Mouse (Mus musculus): ENCODE data around the gene Cyp20a1. TPM values are rescaled to one million over a fixed set of nuclear protein-coding genes. Genes with fewer than 3 reads are reported as not detected.

The Cyp20a1 gene
- polyA plus RNA-seq, 1 experiment from 2014 or later, result 30.9 TPM

- H3K27me3 ChIP-seq (ENCODE audit: control insufficient read depth, insufficient read depth, low read depth, low read length), result no peaks in the 10 kb centered on the region
- no peaks in the 10 kb centered on the region for H3K4me1 ChIP-seq (replicated peaks; ENCODE audit: control insufficient read depth, insufficient read depth, low read length)
- H3K9ac ChIP-seq (ENCODE audit: low read length), result no peak overlapping the region
- no peak overlapping the region for H3K4me3 ChIP-seq (ENCODE audit: low read length)
- no peak overlapping the region for H3K27ac ChIP-seq (ENCODE audit: low read length)
- 97% methylated on average over 1 of the region's 1 CpGs for WGBS
- no peak for ATAC-seq (ENCODE audit: low read depth)
- H3K4me2 ChIP-seq (ENCODE audit: low read depth, low read length), result no peak overlapping the region
- H3K9me3 ChIP-seq (ENCODE audit: control insufficient read depth, low read length), result no peaks in the 10 kb centered on the region
- no peaks in the 10 kb centered on the region for H3K36me3 ChIP-seq (ENCODE audit: control insufficient read depth, insufficient read depth, low read length)
These were observed 61.7 kb downstream of the Cyp20a1 start for GRCm38 (mm10) chr1:60404848-60405247.

DNA sequence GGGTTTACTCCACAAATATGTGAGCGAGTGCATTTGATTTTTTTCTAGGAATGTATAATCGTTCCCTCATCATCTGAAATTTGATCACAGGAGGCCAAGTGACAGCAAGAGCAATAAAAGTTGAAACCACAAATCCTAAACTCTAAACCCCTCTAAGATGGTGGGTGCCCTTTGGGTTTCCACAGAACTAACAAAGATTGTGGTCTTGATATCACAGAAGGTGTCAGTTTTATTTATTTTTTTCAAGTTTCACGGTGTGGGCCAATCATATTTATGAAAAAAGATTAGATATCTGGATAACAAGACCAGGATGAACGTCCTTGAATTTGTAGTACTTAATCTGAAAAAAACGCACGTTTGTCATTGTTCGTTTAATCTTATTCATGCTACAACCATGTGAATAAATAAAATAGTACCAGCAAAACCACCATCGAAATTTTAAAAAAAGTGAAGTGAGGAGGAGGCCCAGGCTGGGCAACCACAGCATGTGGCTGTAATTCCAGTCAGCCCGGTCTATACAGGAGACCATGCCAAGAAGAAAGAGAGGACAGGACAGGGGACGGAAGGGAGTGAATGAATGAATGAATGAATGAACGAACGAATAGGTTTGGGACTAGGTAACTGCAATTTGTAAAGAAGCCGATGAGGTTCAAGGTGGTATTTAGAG, 65.5 kb downstream of the Cyp20a1 start:
- peak overlapping the region; percentile 60 for H3K4me2 ChIP-seq (ENCODE audit: low read depth, low read length)
- H3K4me1 ChIP-seq (replicated peaks; ENCODE audit: control insufficient read depth, insufficient read depth, low read length), result peaks cover 8% of the 10 kb centered on the region
- no peaks in the 10 kb centered on the region for H3K36me3 ChIP-seq (ENCODE audit: control insufficient read depth, insufficient read depth, low read length)
- peak overlapping the region; percentile 91 for H3K27ac ChIP-seq (ENCODE audit: low read length)
- no peaks in the 10 kb centered on the region for H3K27me3 ChIP-seq (ENCODE audit: control insufficient read depth, insufficient read depth, low read depth, low read length)
- peak; percentile 19; the same call in 1 of the 2 replicates for ATAC-seq (ENCODE audit: low read depth)
- H3K9ac ChIP-seq (ENCODE audit: low read length), result peak overlapping the region; percentile 94
- H3K9me3 ChIP-seq (ENCODE audit: control insufficient read depth, low read length), result no peaks in the 10 kb centered on the region
- WGBS, result 13% methylated on average over 13 of the region's 13 CpGs
- H3K4me3 ChIP-seq (ENCODE audit: low read length), result peak overlapping the region; percentile 95

DNA sequence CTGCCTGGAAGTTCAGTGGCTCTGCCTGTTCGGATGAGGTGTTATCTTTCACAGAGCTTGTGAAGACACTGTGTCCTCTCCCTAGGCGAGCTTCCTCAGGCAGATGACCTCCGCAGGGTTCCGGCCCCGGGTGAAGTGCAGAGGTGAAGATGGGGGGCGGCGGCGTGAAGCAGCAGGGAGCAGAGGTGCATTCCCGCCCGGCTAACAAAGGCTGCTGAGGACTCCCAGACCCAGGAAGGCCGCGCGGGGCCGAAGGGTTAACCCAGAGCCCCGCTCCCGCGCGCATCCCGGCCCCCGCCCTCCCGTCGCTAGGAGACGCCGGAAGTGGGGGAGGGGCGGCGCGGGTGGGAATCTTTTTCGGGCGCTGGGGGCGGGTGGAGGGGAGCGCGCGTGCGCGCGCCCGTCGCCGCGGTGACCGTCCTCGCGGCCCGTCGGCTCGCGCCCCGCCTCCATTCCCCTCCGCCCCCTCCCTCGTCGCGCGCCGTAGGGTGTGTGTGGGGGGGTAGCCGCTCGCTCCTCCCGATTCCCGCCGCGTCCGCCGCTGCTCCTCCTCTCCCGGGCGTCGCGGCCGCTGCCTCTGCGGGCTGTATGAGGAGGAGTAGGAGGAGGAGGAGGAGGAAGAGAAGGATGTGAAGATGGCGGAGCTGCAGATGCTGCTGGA, 66.2 kb downstream of the Cyp20a1 start, which contains the start of gene Abi2:
Gene Abi2, plus strand, starts transcription at position 452 of the 661 bp plus-strand sequence.
- 0% methylated on average over 27 of the region's 69 CpGs for WGBS
- ATAC-seq (ENCODE audit: low read depth), result peak; percentile 95
- peak within 1 kb of the TSS; percentile 91 for H3K27ac ChIP-seq (ENCODE audit: low read length)
- no peaks in the 10 kb centered on the region for H3K36me3 ChIP-seq (ENCODE audit: control insufficient read depth, insufficient read depth, low read length)
- peaks cover 8% of the 10 kb centered on the region for H3K4me1 ChIP-seq (replicated peaks; ENCODE audit: control insufficient read depth, insufficient read depth, low read length)
- H3K9ac ChIP-seq (ENCODE audit: low read length), result peak within 1 kb of the TSS; percentile 94
- H3K27me3 ChIP-seq (ENCODE audit: control insufficient read depth, insufficient read depth, low read depth, low read length), result no peaks in the 10 kb centered on the region
- H3K9me3 ChIP-seq (ENCODE audit: control insufficient read depth, low read length), result no peaks in the 10 kb centered on the region
- peak within 1 kb of the TSS; percentile 95 for H3K4me3 ChIP-seq (ENCODE audit: low read length)
- H3K4me2 ChIP-seq (ENCODE audit: low read depth, low read length), result peak within 1 kb of the TSS; percentile 60

DNA sequence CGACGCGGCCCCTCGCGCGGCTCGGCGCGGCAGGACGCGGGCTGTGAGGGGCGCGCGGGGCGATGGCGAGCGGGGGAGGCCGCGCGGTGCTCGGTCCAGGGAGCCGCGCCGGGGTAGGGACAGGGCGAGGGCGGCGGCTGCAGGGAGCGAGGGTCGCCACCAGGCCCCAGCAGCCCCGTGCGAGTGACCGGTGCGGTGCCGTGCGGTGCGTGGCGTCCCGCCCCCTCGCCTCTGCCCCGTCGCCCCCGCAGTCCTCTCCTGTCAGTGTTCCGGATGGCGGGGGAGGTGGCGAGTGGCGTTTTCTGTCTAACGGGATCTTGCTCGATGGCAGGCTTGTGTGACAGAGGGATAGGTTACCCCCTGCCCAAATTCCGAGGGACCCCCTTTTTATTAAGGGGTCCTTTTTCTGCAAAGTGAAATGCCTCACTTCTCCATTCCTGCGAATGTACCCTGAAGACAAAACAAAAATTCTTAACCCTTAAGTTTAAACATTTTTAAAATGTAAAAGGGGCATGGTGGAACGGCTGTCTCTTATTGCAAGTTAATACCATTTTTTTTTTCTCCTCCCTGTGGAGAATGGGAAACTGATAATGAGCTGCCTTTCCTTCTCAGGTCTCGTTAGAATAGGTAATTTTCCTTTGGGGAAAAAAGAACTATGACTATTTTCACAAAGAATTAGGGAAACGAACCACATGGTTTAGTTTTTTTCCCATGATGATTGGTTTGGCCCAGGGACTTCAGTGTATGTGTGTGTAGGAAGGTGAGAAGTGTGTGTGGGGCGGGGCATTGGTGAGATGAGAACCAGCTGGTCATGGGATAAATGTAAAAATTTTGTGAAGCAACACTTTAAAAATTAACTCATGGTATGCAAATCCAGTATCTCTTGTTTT, 67.0 kb downstream of the Cyp20a1 start:
- peak overlapping the region; percentile 95 for H3K4me3 ChIP-seq (ENCODE audit: low read length)
- no peaks in the 10 kb centered on the region for H3K36me3 ChIP-seq (ENCODE audit: control insufficient read depth, insufficient read depth, low read length)
- peaks cover 8% of the 10 kb centered on the region for H3K4me1 ChIP-seq (replicated peaks; ENCODE audit: control insufficient read depth, insufficient read depth, low read length)
- peak overlapping the region; percentile 60 for H3K4me2 ChIP-seq (ENCODE audit: low read depth, low read length)
- H3K9ac ChIP-seq (ENCODE audit: low read length), result peak overlapping the region; percentile 94
- WGBS, result under 1% methylated on average over 30 of the region's 54 CpGs
- no peaks in the 10 kb centered on the region for H3K27me3 ChIP-seq (ENCODE audit: control insufficient read depth, insufficient read depth, low read depth, low read length)
- ATAC-seq (ENCODE audit: low read depth), result peak; percentile 77
- peak overlapping the region; percentile 91 for H3K27ac ChIP-seq (ENCODE audit: low read length)
- no peaks in the 10 kb centered on the region for H3K9me3 ChIP-seq (ENCODE audit: control insufficient read depth, low read length)

GRCm38 (mm10) chr1:60416724-60417123, 73.6 kb downstream of the Cyp20a1 start:
- Histone ChIP-seq H3K4me1 (replicated peaks; ENCODE audit: control insufficient read depth, insufficient read depth, low read length) (peaks cover 15% of the 10 kb centered on the region), H3K9me3 (ENCODE audit: control insufficient read depth, low read length) (no peaks in the 10 kb centered on the region), H3K4me2 (ENCODE audit: low read depth, low read length) (no peak overlapping the region), H3K4me3 (ENCODE audit: low read length) (no peak overlapping the region), H3K27me3 (ENCODE audit: control insufficient read depth, insufficient read depth, low read depth, low read length) (no peaks in the 10 kb centered on the region), H3K36me3 (ENCODE audit: control insufficient read depth, insufficient read depth, low read length) (no peaks in the 10 kb centered on the region), H3K27ac (ENCODE audit: low read length) (no peak overlapping the region), H3K9ac (ENCODE audit: low read length) (no peak overlapping the region)
- WGBS, result 59% methylated on average over 3 of the region's 3 CpGs
- no peak for ATAC-seq (ENCODE audit: low read depth)

DNA sequence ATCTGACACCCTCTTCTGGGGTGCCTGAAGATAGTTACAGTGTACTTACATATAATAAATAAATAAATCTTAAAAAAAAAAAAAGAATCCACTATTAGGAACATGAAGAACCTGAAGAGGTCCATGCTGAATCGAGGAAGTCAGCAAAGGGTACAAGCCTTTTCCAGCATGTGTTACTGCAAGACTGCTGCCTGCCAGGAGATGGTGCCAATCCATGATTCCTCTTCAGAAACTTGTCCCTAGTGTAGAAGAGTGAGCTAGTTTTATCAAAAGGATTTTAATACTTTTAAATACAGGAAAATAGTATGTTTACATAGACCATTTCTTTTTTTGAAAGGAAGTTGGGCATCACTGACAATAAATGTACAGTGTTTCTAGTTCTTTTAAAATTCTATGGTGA, 80.8 kb downstream of the Cyp20a1 start:
- Histone ChIP-seq H3K4me3 (ENCODE audit: low read length) (no peak overlapping the region), H3K9me3 (ENCODE audit: control insufficient read depth, low read length) (no peaks in the 10 kb centered on the region), H3K9ac (ENCODE audit: low read length) (no peak overlapping the region), H3K4me1 (replicated peaks; ENCODE audit: control insufficient read depth, insufficient read depth, low read length) (no peaks in the 10 kb centered on the region), H3K27ac (ENCODE audit: low read length) (no peak overlapping the region), H3K36me3 (ENCODE audit: control insufficient read depth, insufficient read depth, low read length) (no peaks in the 10 kb centered on the region), H3K4me2 (ENCODE audit: low read depth, low read length) (no peak overlapping the region), H3K27me3 (ENCODE audit: control insufficient read depth, insufficient read depth, low read depth, low read length) (no peaks in the 10 kb centered on the region)
- 80% methylated on average over 1 of the region's 1 CpGs for WGBS
- no peak for ATAC-seq (ENCODE audit: low read depth)

GRCm38 (mm10) chr1:60428341-60428740, 85.2 kb downstream of the Cyp20a1 start:
- no peaks in the 10 kb centered on the region for H3K9me3 ChIP-seq (ENCODE audit: control insufficient read depth, low read length)
- H3K9ac ChIP-seq (ENCODE audit: low read length), result no peak overlapping the region
- H3K27me3 ChIP-seq (ENCODE audit: control insufficient read depth, insufficient read depth, low read depth, low read length), result no peaks in the 10 kb centered on the region
- H3K4me2 ChIP-seq (ENCODE audit: low read depth, low read length), result no peak overlapping the region
- H3K4me3 ChIP-seq (ENCODE audit: low read length), result no peak overlapping the region
- WGBS, result 85% methylated on average over 2 of the region's 2 CpGs
- no peaks in the 10 kb centered on the region for H3K36me3 ChIP-seq (ENCODE audit: control insufficient read depth, insufficient read depth, low read length)
- no peaks in the 10 kb centered on the region for H3K4me1 ChIP-seq (replicated peaks; ENCODE audit: control insufficient read depth, insufficient read depth, low read length)
- no peak for ATAC-seq (ENCODE audit: low read depth)
- H3K27ac ChIP-seq (ENCODE audit: low read length), result no peak overlapping the region

- H3K27me3 ChIP-seq (ENCODE audit: control insufficient read depth, insufficient read depth, low read depth, low read length), result no peaks in the 10 kb centered on the region
- ATAC-seq (ENCODE audit: low read depth), result no peak
- no peak overlapping the region for H3K4me2 ChIP-seq (ENCODE audit: low read depth, low read length)
- H3K9ac ChIP-seq (ENCODE audit: low read length), result no peak overlapping the region
- H3K27ac ChIP-seq (ENCODE audit: low read length), result no peak overlapping the region
- no peaks in the 10 kb centered on the region for H3K4me1 ChIP-seq (replicated peaks; ENCODE audit: control insufficient read depth, insufficient read depth, low read length)
- no peak overlapping the region for H3K4me3 ChIP-seq (ENCODE audit: low read length)
- no peaks in the 10 kb centered on the region for H3K9me3 ChIP-seq (ENCODE audit: control insufficient read depth, low read length)
- no peaks in the 10 kb centered on the region for H3K36me3 ChIP-seq (ENCODE audit: control insufficient read depth, insufficient read depth, low read length)
- 77% methylated on average over 2 of the region's 2 CpGs for WGBS
These were observed 85.8 kb downstream of the Cyp20a1 start for GRCm38 (mm10) chr1:60428932-60429331.

GRCm38 (mm10) chr1:60431531-60431930, 88.4 kb downstream of the Cyp20a1 start:
- H3K27me3 ChIP-seq (ENCODE audit: control insufficient read depth, insufficient read depth, low read depth, low read length), result no peaks in the 10 kb centered on the region
- no peak for ATAC-seq (ENCODE audit: low read depth)
- H3K4me3 ChIP-seq (ENCODE audit: low read length), result no peak overlapping the region
- no peak overlapping the region for H3K9ac ChIP-seq (ENCODE audit: low read length)
- no peak overlapping the region for H3K4me2 ChIP-seq (ENCODE audit: low read depth, low read length)
- no peak overlapping the region for H3K27ac ChIP-seq (ENCODE audit: low read length)
- H3K4me1 ChIP-seq (replicated peaks; ENCODE audit: control insufficient read depth, insufficient read depth, low read length), result no peaks in the 10 kb centered on the region
- WGBS, result 84% methylated on average over 5 of the region's 5 CpGs
- H3K9me3 ChIP-seq (ENCODE audit: control insufficient read depth, low read length), result no peaks in the 10 kb centered on the region
- H3K36me3 ChIP-seq (ENCODE audit: control insufficient read depth, insufficient read depth, low read length), result no peaks in the 10 kb centered on the region
